Mouse (Mus musculus): ENCODE measurements around the gene Eif4e3. TPM values are rescaled to one million over a fixed set of nuclear protein-coding genes. Genes with fewer than 3 reads are reported as not detected.

The Eif4e3 gene
- polyA plus RNA-seq, 1 experiment from 2014 or later: 9.3 TPM

GRCm38 (mm10) chr6:99658586-99658985 is 8.0 kb downstream of the Eif4e3 start:
- Histone ChIP-seq H3K4me2 (no peak overlapping the region), H3K36me3 (no peaks in the 10 kb centered on the region), H3K27ac (replicated peaks) (no peak overlapping the region), H3K9ac (no peak overlapping the region), H3K27me3 (0 out of 2 replicates have a peak, but pooled peaks cover 4% of the 10 kb centered on the region), H3K4me1 (replicated peaks) (peaks cover 23% of the 10 kb centered on the region), H3K9me3 (no peaks in the 10 kb centered on the region), H3K4me3 (no peak overlapping the region)
- no peak for ATAC-seq (ENCODE audit: low read depth)
- 78% methylated on average over 10 of the region's 10 CpGs for WGBS

GRCm38 (mm10) chr6:99656088-99656487 is 10.5 kb downstream of the Eif4e3 start:
- H3K27ac ChIP-seq (replicated peaks): no peak overlapping the region
- no peak overlapping the region for H3K4me2 ChIP-seq
- no peak for ATAC-seq (ENCODE audit: low read depth)
- H3K9me3 ChIP-seq: no peaks in the 10 kb centered on the region
- no peak overlapping the region for H3K9ac ChIP-seq
- WGBS: 91% methylated on average over 2 of the region's 2 CpGs
- H3K4me1 ChIP-seq (replicated peaks): peaks cover 30% of the 10 kb centered on the region
- H3K36me3 ChIP-seq: no peaks in the 10 kb centered on the region
- H3K27me3 ChIP-seq: no peaks in the 10 kb centered on the region
- no peak overlapping the region for H3K4me3 ChIP-seq

DNA sequence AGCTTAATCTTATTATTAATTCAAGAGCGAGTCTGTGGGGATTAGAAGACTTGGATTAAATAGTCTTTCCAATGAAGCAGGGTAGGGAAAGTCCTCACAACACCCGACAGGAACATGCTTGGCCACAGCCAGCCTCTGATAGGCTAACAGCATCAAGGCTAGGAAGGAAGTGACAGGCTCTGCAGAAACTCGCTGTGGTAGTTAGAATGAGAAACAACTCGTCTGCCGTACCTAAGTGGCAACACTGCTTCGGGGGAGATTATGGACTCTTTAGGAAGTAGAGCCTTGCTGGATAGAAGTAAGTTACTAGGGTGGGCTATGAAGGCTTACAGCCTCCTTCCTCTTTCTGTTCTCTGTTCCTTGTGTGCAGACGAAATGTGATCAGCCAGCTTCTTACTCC is 11.1 kb downstream of the Eif4e3 start:
- Histone ChIP-seq H3K4me1 (replicated peaks) (peaks cover 24% of the 10 kb centered on the region), H3K4me3 (no peak overlapping the region), H3K27me3 (no peaks in the 10 kb centered on the region), H3K36me3 (no peaks in the 10 kb centered on the region), H3K9me3 (no peaks in the 10 kb centered on the region), H3K27ac (replicated peaks) (no peak overlapping the region), H3K9ac (no peak overlapping the region), H3K4me2 (no peak overlapping the region)
- 69% methylated on average over 7 of the region's 7 CpGs for WGBS
- ATAC-seq (ENCODE audit: low read depth): no peak

GRCm38 (mm10) chr6:99654343-99654742 is 12.2 kb downstream of the Eif4e3 start:
- 42% methylated on average over 5 of the region's 5 CpGs for WGBS
- H3K36me3 ChIP-seq: no peaks in the 10 kb centered on the region
- H3K27ac ChIP-seq (replicated peaks): no peak overlapping the region
- no peaks in the 10 kb centered on the region for H3K9me3 ChIP-seq
- no peak overlapping the region for H3K9ac ChIP-seq
- 0 out of 2 replicates have a peak, but pooled peaks have one; percentile 24 for ATAC-seq (ENCODE audit: low read depth)
- H3K4me1 ChIP-seq (replicated peaks): peaks cover 16% of the 10 kb centered on the region
- H3K27me3 ChIP-seq: no peaks in the 10 kb centered on the region
- no peak overlapping the region for H3K4me2 ChIP-seq
- H3K4me3 ChIP-seq: no peak overlapping the region

- ATAC-seq (ENCODE audit: low read depth): peak; percentile 34; the same call in 1 of the 2 replicates
- Histone ChIP-seq H3K4me3 (no peak overlapping the region), H3K4me2 (no peak overlapping the region), H3K9ac (no peak overlapping the region), H3K27me3 (no peaks in the 10 kb centered on the region), H3K36me3 (no peaks in the 10 kb centered on the region), H3K27ac (replicated peaks) (no peak overlapping the region), H3K9me3 (no peaks in the 10 kb centered on the region), H3K4me1 (replicated peaks) (peaks cover 12% of the 10 kb centered on the region)
- 87% methylated on average over 2 of the region's 2 CpGs for WGBS
Measured at GRCm38 (mm10) chr6:99652341-99652740, 14.2 kb downstream of the Eif4e3 start.

GRCm38 (mm10) chr6:99649307-99649706 is 17.3 kb downstream of the Eif4e3 start:
- Histone ChIP-seq H3K27ac (replicated peaks) (no peak overlapping the region), H3K36me3 (0 out of 2 replicates have a peak, but pooled peaks cover 5% of the 10 kb centered on the region), H3K9ac (no peak overlapping the region), H3K4me2 (no peak overlapping the region), H3K27me3 (no peaks in the 10 kb centered on the region), H3K4me1 (replicated peaks) (peaks cover 10% of the 10 kb centered on the region), H3K4me3 (no peak overlapping the region), H3K9me3 (no peaks in the 10 kb centered on the region)
- no peak for ATAC-seq (ENCODE audit: low read depth)
- WGBS: 56% methylated on average over 2 of the region's 2 CpGs

DNA sequence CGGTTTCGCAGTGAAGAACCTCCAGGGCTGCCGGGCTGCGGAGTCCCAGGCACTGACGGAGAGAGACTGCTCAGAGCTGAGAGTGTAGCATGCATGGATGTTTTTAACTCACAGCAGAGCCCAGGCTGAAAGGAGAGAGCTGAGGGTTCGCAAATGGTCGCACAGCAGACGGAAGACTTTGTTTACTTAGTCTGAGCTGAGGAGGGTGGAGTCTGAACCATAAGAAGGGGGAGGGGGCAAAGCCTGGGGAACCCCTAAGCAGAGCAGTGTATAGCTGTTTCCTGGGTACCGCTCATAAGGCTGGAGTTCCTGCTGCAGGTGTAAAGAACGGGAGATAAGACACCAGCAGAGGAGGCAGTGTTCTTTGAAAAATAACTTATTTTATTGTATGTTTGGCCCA is 20.2 kb downstream of the Eif4e3 start:
- H3K4me3 ChIP-seq: no peak overlapping the region
- H3K36me3 ChIP-seq: peaks cover 5% of the 10 kb centered on the region; the same call in 1 of the 2 replicates
- 76% methylated on average over 10 of the region's 10 CpGs for WGBS
- no peaks in the 10 kb centered on the region for H3K9me3 ChIP-seq
- H3K27me3 ChIP-seq: no peaks in the 10 kb centered on the region
- H3K9ac ChIP-seq: no peak overlapping the region
- H3K4me1 ChIP-seq (replicated peaks): peaks cover 15% of the 10 kb centered on the region
- H3K27ac ChIP-seq (replicated peaks): no peak overlapping the region
- ATAC-seq (ENCODE audit: low read depth): no peak
- no peak overlapping the region for H3K4me2 ChIP-seq

DNA sequence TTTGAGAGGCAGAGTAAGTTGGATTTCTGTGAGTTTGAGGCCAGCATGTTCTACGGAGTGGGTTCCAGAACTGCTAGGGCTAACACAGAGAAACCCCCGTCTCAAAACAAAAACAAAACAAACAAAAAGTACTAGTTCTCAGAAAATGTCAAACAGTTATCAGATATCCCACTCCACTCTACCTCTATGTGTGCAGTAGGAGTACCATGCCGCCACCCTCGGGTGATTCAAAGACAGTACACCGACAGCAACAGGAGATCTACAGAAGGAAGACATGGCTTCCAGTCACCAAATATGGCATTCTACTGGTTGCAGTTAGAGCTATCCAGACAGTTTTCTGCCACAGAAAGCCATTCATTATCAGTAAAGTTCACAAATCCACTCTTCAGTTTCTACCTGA is 21.7 kb downstream of the Eif4e3 start:
- H3K9ac ChIP-seq: no peak overlapping the region
- no peaks in the 10 kb centered on the region for H3K9me3 ChIP-seq
- H3K4me1 ChIP-seq (replicated peaks): peaks cover 15% of the 10 kb centered on the region
- ATAC-seq (ENCODE audit: low read depth): no peak
- WGBS: 89% methylated on average over 5 of the region's 5 CpGs
- H3K4me3 ChIP-seq: no peak overlapping the region
- H3K36me3 ChIP-seq: peaks cover 7% of the 10 kb centered on the region; the same call in 1 of the 2 replicates
- no peak overlapping the region for H3K27ac ChIP-seq (replicated peaks)
- no peaks in the 10 kb centered on the region for H3K27me3 ChIP-seq
- no peak overlapping the region for H3K4me2 ChIP-seq

- H3K4me3 ChIP-seq: no peak overlapping the region
- H3K9ac ChIP-seq: no peak overlapping the region
- WGBS: 82% methylated on average over 5 of the region's 5 CpGs
- ATAC-seq (ENCODE audit: low read depth): no peak
- no peaks in the 10 kb centered on the region for H3K27me3 ChIP-seq
- no peak overlapping the region for H3K4me2 ChIP-seq
- peaks cover 15% of the 10 kb centered on the region for H3K4me1 ChIP-seq (replicated peaks)
- no peak overlapping the region for H3K27ac ChIP-seq (replicated peaks)
- H3K36me3 ChIP-seq: peaks cover 10% of the 10 kb centered on the region; the same call in 1 of the 2 replicates
- H3K9me3 ChIP-seq: no peaks in the 10 kb centered on the region
Measured at GRCm38 (mm10) chr6:99644386-99644785, 22.2 kb downstream of the Eif4e3 start.

- no peak for ATAC-seq (ENCODE audit: low read depth)
- Histone ChIP-seq H3K27me3 (no peaks in the 10 kb centered on the region), H3K4me1 (replicated peaks) (peaks cover 15% of the 10 kb centered on the region), H3K36me3 (peaks cover 14% of the 10 kb centered on the region; the same call in 1 of the 2 replicates), H3K9ac (no peak overlapping the region), H3K9me3 (no peaks in the 10 kb centered on the region), H3K27ac (replicated peaks) (no peak overlapping the region), H3K4me2 (no peak overlapping the region), H3K4me3 (no peak overlapping the region)
- 64% methylated on average over 10 of the region's 10 CpGs for WGBS
Measured at GRCm38 (mm10) chr6:99643439-99644199, 23.0 kb downstream of the Eif4e3 start.

GRCm38 (mm10) chr6:99637456-99637855 is 29.1 kb downstream of the Eif4e3 start:
- Histone ChIP-seq H3K4me1 (replicated peaks) (peaks cover 16% of the 10 kb centered on the region), H3K27me3 (no peaks in the 10 kb centered on the region), H3K4me3 (no peak overlapping the region), H3K9me3 (no peaks in the 10 kb centered on the region), H3K27ac (replicated peaks) (no peak overlapping the region), H3K9ac (no peak overlapping the region), H3K36me3 (peaks cover 14% of the 10 kb centered on the region; the same call in 1 of the 2 replicates), H3K4me2 (no peak overlapping the region)
- ATAC-seq (ENCODE audit: low read depth): no peak
- 72% methylated on average over 4 of the region's 4 CpGs for WGBS

- Histone ChIP-seq H3K4me3 (no peak overlapping the region), H3K9ac (no peak overlapping the region), H3K27ac (replicated peaks) (no peak overlapping the region), H3K4me1 (replicated peaks) (peaks cover 16% of the 10 kb centered on the region), H3K4me2 (no peak overlapping the region), H3K27me3 (no peaks in the 10 kb centered on the region), H3K36me3 (peaks cover 14% of the 10 kb centered on the region; the same call in 1 of the 2 replicates), H3K9me3 (no peaks in the 10 kb centered on the region)
- ATAC-seq (ENCODE audit: low read depth): no peak
- 40% methylated on average over 8 of the region's 8 CpGs for WGBS
Measured at GRCm38 (mm10) chr6:99636801-99637200, 29.8 kb downstream of the Eif4e3 start.
